Mouse (Mus musculus) monocyte, adult 5-6 weeks (primary cell): ENCODE results near the gene Tmem191c. TPM values are rescaled to one million over a fixed set of nuclear protein-coding genes. Genes with fewer than 3 reads are reported as not detected.

ENCODE experiments used
- ATAC-seq: fragments of 153-309, 156-312 bp; replicated peaks from 2 replicates; pipeline ENCODE4 v1.8.0; 2017; ENCODE audit warnings: mild to moderate bottlenecking; ENCODE audit not compliant: low TSS enrichment, insufficient number of reproducible peaks, severe bottlenecking, poor library complexity, low FRiP score
- total RNA-seq: library from RNA; stranded (forward); fragments of 200-1000, 200-491, 200-594 nt; gene quantifications from 3 replicates; pipeline ENCODE4 v1.2.3, GENCODE M21; 2017

Gene Tmem191c
- total RNA-seq, 1 experiment from 2014 or later, result 5.1 TPM

DNA sequence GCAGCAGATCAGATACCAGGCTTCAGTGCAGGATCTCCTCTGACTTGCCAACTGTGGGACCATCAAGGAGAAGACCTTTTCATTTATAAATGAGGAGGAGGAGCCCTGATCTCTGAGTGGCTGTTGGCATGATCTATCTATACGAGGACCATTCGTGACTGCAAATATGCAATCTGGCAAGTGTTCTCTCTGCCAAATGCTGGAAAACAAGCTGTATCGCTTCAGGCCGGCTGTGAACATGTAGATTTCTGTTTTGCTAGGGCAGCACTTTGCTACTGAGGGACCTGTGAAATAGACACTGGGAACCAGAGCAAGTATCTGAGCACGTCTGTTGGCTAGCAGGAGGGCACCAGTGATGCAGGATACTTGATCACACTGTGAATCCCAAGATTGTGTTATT, 36.7 kb downstream of the Tmem191c start:
- no peak for ATAC-seq

DNA sequence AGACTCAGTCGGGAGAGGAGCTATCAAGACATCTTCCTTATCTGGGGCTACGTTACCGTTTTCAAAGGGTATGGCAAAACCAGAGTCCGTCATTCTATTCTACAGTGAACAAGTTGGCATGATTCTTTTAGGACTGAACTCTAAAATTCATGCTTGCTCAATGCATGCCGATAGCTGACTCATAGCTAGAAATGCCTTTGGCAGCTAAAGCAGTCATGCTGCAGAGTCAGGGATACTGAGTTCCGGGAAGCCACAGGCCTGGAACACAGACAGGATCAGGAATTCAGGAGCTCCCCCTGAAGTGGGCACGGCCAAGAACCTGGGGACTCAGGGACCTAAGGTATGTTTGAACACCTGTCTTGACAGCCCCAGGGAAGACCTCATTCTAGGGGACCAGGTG, 40.7 kb downstream of the Tmem191c start:
- no peak for ATAC-seq

DNA sequence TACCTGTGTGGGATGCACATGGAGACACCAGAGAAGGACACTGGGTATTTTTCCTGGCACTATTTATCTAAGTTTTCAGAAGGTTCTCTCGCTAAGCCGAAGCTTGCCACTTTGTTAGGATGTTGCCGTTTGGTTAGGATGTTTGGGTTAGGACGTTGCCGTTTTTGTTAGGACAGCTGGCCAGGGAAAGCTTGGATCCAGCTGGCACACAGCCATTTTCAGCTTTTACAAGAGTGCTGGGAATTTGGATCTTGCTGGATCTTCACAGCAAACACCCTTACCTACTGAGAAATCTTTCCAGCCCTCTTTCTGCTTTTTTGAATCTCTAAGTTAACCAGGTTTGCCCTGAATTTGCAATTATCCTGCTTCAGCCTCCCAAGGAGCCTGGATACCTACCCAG, 45.6 kb downstream of the Tmem191c start:
- ATAC-seq, result no peak

DNA sequence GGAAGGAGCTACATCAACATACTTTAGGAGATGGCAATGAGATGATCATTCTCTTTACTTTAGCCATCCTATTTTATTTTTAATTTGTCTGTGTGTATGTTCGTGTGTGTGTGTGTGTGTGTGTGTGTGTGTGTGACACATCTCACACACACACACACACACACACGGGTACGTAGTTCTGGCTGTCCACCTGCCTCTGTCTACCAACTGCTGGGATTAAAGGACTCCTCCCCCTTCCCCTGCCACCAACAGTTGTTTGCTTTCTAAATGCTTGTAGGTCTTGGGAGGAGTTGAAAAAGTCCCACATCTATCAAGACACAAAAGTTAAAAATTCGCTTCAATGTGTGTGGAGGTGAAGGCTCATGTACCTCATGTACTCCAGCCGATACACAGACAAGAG, 48.9 kb downstream of the Tmem191c start:
- ATAC-seq, result no peak

DNA sequence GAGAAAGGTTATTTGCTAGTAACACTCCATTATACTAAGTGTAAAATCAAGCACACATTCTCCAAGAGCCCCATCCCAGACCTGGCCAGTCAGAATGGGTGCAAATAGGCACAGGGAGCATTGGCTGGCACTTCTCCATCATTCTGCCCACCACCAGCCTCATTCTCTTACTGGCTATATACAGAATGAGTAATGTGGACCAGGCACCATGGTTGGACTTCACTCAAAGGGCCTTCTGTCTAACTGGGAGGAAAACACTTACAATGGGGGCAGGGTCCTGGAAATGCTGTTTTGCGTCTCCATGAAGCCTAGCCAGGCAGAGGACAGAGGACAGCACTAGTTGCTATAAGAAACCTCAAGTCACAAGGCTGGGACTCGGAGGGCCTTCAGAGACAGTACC, 50.2 kb downstream of the Tmem191c start:
- ATAC-seq, result no peak

DNA sequence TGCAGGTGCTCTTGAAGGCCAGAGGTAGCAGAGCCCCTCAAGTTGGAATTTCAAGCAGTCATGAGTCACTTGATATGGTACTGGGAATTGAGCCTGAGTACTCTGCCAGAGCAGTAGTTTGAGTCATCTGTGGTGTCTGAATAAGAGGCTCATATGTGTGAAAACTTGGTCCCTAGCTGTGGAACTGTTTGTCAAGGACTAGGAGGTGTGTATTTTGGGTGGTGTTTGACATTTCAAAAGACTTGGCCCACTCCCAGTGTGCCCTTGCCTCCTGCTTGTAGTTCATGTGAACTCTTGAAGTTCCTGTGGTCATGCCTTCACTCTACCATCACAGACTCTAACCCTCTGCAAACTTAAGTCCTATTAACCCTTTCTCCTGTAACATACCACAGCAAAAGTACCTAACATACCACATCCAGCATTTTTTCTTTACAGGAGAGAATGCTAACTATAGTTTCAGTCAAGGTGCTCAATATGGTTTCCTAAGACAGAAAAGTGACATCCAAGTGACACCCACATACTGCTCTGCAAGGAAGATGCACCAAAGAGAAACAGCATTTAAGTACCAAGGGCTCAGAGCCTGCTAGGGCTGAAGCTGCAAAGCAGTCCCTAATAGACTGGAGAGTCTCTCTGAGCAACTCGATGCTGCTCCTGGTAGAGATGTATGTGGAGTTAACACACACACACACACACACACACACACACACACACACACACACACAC, 54.1 kb downstream of the Tmem191c start:
- no peak for ATAC-seq

DNA sequence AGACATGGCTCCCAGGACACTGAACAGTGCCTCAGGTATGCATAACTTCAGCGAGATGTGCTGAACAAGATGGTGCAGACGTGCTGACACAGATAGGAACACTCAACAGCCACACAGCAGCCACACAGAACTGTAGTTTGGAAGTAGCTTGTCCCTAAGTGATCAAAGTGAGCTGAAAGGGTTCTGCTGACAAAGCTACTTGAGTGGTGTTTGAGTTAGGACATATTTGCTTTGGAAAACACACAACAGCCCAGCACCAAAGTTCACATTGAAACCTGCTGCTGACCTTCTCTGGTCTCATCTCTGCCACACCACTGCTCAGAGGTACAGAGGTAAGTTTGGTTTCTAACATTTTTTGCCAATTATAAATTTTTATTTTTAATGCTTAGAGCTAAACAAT, 55.2 kb downstream of the Tmem191c start, which contains the start of gene Serpind1:
Serpind1 (plus strand) TSS at position 256 of the 400 bp plus-strand sequence.
- no peak for ATAC-seq

DNA sequence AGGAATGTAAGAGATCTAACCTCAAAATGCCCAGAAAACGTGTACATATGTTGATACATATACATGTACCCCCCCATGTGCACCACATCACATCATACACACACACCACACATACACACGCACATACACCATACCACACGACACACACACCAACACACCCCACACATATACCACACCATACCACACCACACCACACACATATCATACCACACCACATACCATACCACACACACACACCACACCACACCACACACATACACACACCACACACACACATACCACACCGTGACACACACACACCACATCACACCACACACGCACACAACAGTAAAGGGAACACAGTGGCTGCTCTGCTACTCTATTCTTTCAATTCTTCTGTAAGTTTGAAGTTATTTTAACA, 56.0 kb downstream of the Tmem191c start:
- ATAC-seq, result no peak

Other genes starting within 250 kb of the Tmem191c start
- 1.1 to 10.3 TPM (median 3.9 TPM) in 3 replicates for gene Ypel1, start 206.4 kb upstream of the Tmem191c start, total RNA-seq
- 116 to 187 TPM (median 132 TPM) in 3 replicates for gene Ppil2, start 164.8 kb upstream of the Tmem191c start, total RNA-seq
- gene 2610318N02Rik, start 150.9 kb upstream of the Tmem191c start, total RNA-seq, result 0.53 to 2.7 TPM (median 1.5 TPM) in 3 replicates
- gene Sdf2l1, start 143.7 kb upstream of the Tmem191c start, total RNA-seq, result 39.0 to 54.2 TPM (median 52.4 TPM) in 3 replicates
- 0.96 to 1.5 TPM (median 1.2 TPM) in 3 replicates for gene Ydjc, start 131.5 kb upstream of the Tmem191c start, total RNA-seq
- gene Ccdc116, start 128.8 kb upstream of the Tmem191c start, total RNA-seq, result 0.19 to 0.53 TPM in 2 of 3 replicates, not detected in the other
- gene Ube2l3, start 73.4 kb upstream of the Tmem191c start, total RNA-seq, result 72.4 to 90.6 TPM (median 82.3 TPM) in 3 replicates
- 0.10 to 0.19 TPM in 2 of 3 replicates, not detected in the other for gene Rimbp3, start 67.5 kb upstream of the Tmem191c start, total RNA-seq
- gene Hic2, start 42.5 kb upstream of the Tmem191c start, total RNA-seq, result 2.3 to 8.0 TPM (median 7.2 TPM) in 3 replicates
- 0.19 TPM in 1 of 3 replicates, not detected in the others for gene Serpind1, start 55.3 kb downstream of the Tmem191c start, total RNA-seq
- 27.6 to 47.3 TPM (median 45.0 TPM) in 3 replicates for gene Snap29, start 129.9 kb downstream of the Tmem191c start, total RNA-seq
- gene Pi4ka, start 130.2 kb downstream of the Tmem191c start, total RNA-seq, result 37.0 to 77.2 TPM (median 57.7 TPM) in 3 replicates
- gene Crkl, start 175.9 kb downstream of the Tmem191c start, total RNA-seq, result 14.8 to 29.1 TPM (median 28.5 TPM) in 3 replicates
- gene Aifm3, start 213.5 kb downstream of the Tmem191c start, total RNA-seq, result not detected in 3 replicates
- 31.4 to 51.0 TPM (median 39.1 TPM) in 3 replicates for gene Lztr1, start 232.6 kb downstream of the Tmem191c start, total RNA-seq